Mouse (Mus musculus): Measurements from ENCODE around the gene Serpinb1c.
A peak's percentile ranks its signal among the peaks of the same experiment; 100 is the strongest.
"Not testable (repeated sequence)": the region's sequence is repeated elsewhere in the genome, so short reads cannot be mapped to it uniquely, and the experiment has no call there.

The Serpinb1c gene

DNA sequence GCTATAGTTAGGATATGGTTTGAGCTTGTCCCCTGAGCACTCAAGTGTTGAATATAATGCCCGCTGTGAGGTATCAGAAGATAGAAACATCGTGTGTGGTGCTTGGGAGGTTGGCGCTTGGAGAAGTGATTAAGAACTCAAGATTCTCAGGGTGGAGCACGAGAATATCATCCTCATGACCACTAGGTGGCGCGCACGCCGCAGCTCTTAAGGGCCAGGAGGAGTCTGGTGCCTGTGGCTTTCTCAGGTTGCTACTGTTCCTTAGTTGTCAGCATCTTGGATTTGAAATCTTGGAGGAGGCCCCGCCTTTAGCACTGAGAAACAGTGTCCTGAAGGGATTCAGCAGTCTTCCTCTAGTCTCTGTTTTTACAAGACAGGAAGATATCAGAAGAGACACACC lies 31.5 kb downstream of the Serpinb1c start:
- DNase-seq (ENCODE audit: low spot score in 2 of 2) = peak; percentile 53 to 82

DNA sequence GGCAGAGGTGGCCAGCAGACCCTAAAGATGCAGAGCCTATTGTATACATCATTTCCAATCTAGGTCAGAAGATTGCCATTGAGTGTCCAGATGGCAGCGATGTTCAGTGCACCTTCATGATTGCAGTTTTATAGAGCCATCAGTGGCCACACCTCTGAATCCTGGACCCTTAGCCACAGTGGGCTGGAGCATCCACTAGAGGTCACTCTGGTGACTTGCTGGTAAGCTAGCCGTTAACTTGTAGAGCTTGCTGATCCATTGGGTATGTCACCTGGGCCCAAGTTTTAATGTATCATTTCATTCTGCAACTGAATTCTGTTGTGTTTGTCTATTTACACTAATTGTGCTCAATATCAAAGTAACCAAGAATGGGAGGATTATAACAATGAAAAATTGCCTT lies 32.4 kb downstream of the Serpinb1c start:
- no peak for DNase-seq (ENCODE audit: low spot score in 2 of 2)

DNA sequence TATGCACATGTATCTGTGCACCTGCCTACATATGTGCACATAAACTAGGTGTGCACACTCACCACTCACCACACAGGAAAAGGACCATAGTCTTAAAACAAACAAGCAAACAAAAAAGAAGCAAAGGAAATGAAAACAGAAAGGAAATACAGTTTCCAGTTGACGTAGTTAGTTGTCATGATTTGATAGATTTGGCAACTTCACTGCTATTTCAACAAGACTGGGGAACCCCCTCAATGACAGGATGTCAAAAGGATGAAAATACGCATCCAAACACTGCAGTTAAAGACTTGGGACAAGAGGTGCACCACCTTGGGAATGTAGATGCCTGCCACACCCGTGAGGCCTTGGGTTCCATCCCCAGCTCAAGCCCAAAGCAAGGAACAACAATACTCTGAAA lies 33.5 kb downstream of the Serpinb1c start:
- not testable (repeated sequence) for DNase-seq (ENCODE audit: low spot score in 2 of 2)

DNA sequence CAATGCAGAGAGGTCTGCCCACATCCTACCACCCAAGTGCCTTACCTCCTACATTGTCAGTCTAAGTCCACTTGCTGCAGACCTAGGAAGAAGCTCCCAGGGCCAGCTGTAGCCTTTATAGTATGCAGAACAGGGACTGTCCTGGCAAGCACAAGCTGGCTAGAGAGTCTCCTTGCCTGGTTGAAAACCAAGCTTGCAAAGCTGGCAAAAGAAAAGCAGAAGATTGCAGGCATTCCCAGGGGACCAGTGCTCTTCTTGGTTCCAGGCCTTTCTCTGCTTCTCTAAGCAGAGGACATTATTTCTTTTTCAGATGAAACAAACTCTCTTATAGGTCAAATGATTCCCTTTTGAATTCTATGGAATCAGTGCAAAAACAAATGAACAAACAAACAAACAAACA lies 34.6 kb downstream of the Serpinb1c start:
- peak in 1 of 2 experiments; percentile 29 for DNase-seq (ENCODE audit: low spot score in 2 of 2)

DNA sequence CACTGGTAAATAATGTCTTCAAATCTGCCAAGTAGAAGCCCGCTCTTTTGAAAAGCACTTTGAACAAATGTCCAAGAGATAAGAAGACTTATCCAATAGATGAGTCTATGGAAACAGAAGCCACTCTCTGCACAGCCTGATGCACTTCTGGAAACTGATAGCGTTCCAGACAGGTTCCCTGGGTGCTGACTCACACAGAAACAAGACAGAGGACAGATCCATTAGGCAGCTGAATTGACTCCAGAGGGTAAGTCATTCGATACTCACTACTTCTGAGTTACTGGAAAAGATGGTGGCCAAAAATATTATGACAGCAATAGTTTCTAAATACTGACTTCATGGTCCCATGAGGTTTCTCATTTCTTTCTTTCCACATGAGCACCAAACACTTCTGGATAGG lies 37.2 kb downstream of the Serpinb1c start:
- no peak for DNase-seq (ENCODE audit: low spot score in 2 of 2)

DNA sequence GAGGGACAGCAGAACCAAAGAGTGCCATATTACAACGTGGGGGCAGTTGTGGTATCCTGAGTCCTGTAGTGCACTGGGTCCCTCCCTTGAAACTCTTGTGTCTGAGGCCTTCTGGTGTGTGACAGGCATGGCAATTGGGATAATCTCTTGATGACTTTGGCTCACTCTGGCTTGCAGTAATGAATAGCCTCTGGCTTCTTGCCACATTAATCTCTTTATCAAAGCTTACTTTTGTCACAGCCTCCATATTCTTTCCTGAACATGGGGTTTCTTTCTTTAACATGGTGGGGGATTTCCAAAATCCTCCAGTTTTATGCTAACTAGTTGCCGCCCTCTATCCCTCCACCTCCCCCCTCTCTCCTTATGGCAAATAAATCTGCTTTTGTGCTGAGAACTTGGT lies 44.9 kb downstream of the Serpinb1c start:
- no peak for DNase-seq (ENCODE audit: low spot score in 2 of 2)

DNA sequence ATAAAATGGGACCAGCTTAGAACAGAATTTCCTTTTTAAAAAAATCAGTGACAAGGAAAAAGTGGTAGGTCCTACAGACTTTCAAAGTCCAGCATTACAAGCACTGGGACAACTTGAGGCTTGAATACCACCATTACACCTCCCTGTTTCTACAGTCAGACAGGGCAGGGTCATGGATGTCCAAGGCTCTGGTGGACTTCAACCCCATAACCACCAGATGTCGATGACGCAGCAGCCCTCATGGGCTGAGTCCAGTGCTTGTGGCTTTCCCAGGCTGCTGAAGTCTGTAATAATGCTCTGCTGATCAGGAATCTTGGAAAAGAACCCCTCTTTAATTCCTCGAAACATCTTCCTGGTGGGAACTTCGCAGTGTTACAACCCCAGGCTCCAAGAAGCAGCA lies 45.5 kb downstream of the Serpinb1c start:
- no peak for DNase-seq (ENCODE audit: low spot score in 2 of 2)

DNA sequence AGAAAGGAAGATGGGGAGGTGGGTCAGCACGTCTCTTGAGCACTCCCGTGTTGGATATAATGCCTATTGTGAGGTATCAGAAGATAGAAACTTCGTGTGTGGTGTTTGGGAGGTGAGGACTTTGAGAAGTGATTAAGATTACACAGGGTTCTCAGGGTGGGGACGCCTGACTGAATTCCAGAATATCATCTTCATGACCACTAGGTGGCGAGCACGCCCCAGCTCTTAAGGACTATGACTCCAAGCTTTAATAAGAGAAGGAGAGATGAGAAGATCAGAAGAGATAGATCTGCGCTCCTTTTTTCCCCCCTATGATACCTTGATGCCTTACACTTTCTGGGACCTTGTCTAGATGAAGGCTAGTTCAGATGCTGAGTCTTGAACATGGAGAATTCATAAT lies 46.0 kb downstream of the Serpinb1c start:
- peak in 1 of 2 experiments; percentile 56 for DNase-seq (ENCODE audit: low spot score in 2 of 2)

DNA sequence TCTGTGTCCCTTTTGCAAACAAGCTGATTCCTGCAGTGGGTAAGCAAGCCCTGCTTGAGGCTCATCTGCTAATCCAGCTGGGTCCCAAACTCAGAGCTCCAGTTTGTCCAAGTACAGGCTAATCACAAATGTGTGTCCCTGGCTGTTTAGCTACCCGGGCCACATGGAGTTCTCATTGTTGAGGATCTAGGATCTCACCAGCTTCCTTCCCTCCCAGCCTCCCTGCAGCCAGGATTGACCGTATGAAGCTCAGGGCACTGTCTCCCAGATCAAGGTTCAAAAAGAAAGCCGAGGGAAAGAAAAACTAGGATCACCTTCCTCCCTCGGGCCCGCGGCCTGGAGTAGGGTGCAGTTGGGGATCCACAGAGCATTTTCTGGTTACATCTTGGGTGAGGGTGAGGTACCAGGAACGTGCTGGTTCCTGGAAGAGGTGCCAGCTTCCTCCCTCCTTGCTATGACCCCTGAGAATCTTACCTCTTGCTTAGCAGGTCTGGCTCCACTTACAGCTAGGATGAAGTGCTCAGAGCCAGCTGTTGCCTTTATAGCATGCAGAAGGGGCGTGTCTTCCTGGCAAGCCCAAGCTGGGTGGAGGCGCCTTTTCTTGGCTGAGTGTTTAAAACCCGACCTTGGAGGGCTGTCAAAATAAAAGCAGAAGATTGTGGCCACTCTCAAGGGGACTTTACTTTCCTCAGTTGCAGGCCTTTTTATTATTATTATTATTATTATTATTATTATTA lies 47.2 kb downstream of the Serpinb1c start, which contains the start of gene Serpinb1a:
Gene Serpinb1a (minus strand): TSS at position 518 of the 737 bp plus-strand sequence.
- peak; percentile 31 to 74 for DNase-seq (ENCODE audit: low spot score in 2 of 2)

DNA sequence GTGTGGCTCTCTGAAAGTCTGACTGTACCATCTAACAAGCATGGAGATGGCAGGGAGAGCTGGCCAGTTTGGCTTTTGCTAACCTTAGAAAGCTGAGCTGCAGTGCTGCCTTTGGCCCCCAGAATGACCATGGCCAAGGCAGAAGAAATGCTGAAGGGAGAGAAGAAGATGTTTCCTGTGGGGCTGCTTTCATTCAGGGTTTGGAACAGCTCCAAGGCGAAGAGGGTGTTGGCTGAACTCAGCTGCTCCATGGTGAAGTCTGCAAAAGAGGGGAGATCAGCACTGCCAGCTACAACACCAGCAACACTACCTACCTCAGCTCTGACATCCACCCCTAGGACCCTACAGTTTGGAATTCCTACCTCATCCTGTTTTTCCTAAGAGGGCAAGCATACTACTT lies 47.9 kb downstream of the Serpinb1c start:
- no peak for DNase-seq (ENCODE audit: low spot score in 2 of 2)

DNA sequence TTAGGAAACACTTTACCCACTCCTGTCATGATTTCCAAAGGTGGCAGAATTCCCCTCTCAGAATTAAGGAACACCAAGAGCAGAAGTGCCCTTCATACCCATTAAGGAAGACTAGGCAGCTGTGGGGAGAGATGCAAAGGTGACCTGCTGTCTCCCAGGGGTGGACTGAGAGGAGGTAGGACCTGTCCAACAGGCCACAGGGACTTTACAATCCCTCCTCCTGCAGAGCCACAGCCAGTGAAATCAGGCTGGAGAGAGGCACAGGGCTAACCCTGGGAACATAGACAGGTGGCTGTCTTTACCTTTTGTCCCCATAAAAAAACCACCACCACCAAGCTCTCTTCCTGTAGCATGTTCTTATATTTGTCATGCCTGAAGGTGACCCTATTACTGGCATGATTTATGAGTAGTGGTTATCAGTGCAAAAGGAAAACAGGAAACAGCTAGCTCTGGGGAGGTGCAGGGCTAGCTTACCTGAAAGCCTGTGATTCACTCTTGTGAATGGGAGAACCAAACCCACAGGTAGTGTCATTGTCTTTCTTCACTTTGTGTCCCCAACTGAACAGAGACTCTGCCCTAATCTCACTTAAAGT lies 48.4 kb downstream of the Serpinb1c start:
- no peak for DNase-seq (ENCODE audit: low spot score in 2 of 2)

DNA sequence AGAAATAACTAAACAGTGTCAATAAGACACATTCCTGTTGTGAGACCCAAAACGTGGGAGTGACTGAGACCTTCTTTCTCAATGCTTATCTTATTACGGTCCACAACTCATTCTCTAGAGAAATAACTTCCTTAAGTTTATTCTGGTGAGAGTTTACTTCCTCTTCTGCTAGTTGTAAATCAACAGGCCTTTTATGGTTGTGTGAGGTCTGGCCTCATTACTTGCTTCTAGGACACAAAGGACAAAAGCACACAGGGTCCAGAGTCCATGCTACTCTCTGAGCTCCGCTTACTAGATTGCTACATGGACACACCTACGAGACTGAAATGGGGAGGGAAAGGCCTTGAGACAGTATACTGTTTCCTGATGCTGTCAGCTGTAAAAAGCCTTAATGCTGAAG lies 48.9 kb downstream of the Serpinb1c start:
- no peak for DNase-seq (ENCODE audit: low spot score in 2 of 2)

DNA sequence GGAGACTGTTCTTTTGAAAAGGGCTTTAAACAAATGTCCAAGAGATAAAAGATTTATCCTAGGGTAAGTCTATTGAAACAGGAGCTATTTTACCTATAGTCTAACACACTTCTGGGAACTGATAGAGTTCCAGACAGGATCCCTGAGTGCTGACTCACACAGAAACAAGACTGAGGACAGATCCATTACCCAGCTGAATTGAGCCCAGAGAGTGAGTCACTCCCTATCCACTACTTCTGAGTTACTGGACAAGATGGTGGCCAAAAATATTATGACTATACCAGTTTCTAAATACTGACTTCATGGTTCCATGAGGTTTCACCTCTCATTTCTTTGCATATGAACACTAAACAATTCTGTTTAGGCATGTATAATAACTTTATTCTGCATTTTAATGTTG lies 51.8 kb downstream of the Serpinb1c start:
- DNase-seq (ENCODE audit: low spot score in 2 of 2) = no peak

DNA sequence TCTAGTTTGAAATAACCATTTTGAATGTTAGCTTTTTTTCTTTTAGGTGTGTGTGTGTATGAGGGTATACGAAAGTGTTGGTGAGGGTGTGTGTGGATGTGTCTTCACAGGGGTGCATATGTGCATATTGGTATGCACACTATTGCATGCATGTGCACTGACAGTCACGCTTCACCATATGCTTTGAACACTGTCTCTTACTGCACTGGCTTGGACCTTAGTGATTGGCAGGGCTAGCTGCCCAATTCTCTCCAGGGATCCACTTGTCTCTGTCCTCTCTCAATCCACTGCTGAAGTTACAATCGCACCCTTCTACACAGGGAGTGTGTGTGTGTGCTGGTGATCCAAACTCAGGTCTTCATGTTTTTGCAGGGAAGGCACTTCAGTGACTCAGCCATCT lies 56.7 kb downstream of the Serpinb1c start:
- DNase-seq (ENCODE audit: low spot score in 2 of 2) = no peak

DNA sequence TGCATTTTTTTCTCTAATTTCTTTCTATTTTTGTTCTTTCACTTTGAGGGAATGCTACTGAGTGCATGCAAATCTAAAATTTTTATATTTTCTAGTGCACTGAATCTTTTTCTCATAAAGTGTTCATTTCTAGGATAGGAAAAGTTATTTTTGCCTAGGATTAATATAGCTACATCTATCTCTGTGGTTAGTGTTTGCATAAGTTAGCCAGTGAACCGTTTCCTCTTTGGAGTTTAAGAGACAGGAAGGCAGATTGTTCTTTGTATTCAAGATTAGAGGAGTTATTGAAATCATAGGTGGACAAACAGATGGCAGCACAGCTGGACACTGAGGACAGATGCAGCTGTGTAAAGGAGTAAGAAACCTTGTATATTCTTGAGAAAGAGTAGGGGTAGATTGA lies 58.7 kb downstream of the Serpinb1c start:
- DNase-seq (ENCODE audit: low spot score in 2 of 2) = no peak

DNA sequence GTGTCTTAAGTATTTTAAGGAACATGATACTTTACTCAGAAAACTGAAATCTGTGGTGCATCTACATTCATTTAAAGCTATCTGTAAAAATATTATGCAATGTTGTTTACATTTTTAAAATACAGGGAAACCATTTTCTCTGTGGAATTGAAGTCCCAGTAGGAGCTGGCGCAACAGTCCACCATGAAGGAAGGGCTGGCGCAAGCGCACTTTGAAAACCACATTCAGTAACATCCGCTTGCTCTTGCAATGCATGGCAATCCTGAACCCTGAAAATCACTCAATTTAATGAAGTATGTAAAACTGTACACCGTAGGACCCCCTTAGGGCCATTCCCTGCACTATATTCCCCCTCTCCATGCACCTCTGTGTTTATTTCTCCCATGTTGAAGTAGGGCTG lies 63.5 kb downstream of the Serpinb1c start:
- no peak for DNase-seq (ENCODE audit: low spot score in 2 of 2)

DNA sequence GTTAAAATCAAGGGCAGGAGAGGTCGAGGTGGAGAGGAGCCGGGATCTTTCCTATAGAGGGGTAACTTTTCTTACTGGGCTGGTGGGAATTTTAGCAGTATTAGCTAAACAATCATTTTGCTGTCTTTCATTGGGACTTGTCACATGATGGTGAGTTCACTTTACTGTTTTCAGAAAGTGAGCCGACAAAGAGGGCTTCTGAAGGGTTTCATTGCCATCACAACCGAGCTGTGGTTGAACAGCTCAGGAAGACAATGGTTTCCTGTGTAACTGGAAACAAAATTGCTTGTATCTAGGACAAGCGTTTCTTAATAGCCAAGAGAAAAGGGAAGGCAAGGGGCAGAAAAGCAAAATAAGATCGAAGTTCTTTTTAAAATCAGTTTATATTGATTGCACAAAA lies 64.8 kb downstream of the Serpinb1c start:
- DNase-seq (ENCODE audit: low spot score in 2 of 2) = no peak

DNA sequence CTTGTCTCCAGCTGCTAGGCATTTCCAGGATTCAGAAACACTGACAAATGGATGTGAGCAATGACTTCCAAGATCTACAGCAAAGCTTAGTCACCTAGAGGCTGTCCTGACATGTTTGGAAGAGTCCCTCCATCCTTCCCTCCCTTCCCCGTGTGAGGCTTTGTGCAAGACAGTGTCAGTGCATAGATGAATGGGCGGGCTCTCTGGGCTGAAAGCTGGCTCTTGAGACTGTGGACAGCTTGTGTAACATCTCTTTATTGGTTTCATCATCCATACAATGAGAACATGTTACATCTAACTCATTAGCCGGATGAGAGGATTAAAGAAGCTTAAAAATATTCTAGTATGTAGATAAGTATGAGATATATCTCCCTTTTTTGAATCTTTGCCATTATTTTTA lies 65.2 kb downstream of the Serpinb1c start:
- no peak for DNase-seq (ENCODE audit: low spot score in 2 of 2)

DNA sequence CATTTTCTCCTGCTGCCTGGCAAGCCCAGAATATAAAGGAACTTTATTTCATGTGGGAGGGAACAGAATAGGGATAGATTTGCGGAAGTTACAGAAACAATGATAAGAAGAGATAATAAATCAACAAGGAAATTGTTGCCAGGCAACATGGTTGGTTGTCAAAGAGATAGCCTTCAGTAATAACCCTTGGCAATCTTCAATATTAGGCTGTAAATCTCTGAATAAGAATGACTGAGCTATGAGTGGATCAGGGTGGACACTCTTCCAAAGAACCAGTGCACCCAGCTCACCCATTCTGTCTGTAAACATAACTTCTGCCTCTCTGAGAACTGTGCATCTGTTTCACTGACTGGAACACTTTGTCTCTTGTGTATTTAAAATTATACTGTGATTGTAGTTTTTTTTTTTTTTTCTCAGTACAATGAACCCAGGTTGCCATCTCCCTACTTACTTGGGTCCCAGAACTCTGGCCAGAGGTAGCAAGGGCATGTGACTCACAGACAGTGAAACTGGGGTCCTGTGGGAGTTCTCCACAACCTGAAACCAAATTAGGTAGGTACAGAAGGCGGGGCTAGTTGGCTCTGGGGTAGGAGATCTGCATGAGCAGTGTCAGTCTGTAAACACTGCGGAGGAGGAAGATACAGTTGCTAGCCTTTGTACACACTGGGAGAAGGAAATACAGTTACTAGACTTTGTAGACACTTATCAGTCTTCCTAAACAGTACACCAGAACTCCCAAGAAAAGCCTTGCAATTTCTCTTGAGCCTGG lies 66.3 kb downstream of the Serpinb1c start:
- peak in 1 of 2 experiments; percentile 66 for DNase-seq (ENCODE audit: low spot score in 2 of 2)

All from spleen, postnatal 10 days (tissue).